ENCODE assay signal across 16 mouse cellular contexts in genomic region chr9:28490410-28490809, GRCm38 (mm10).
"Had no signal": no experiment of that assay in that cellular context is flagged by ENCODE, and none has a peak within 500 bp of the region (broad histone marks: within the 10 kb centered on the region; RNA-seq: fewer than 3 reads in every experiment).

No protein-coding gene starts in this region.

- H3K27me3 ChIP-seq: limb, embryonic 15.5 days; liver, embryonic 12.5 days; megakaryocyte, embryonic 14.5 days; neural tube, embryonic 15.5 days had no signal

- ATAC-seq: liver, embryonic 12.5 days; midbrain, embryonic 16.5 days had no signal

- H3K4me3 ChIP-seq: limb, embryonic 15.5 days; liver, embryonic 12.5 days; megakaryocyte, embryonic 14.5 days; neural tube, embryonic 15.5 days had no signal

- H3K27ac ChIP-seq: limb, embryonic 15.5 days; liver, embryonic 12.5 days; macrophage; neural tube, embryonic 15.5 days had no signal

- DNase-seq: kidney, postnatal 10 days; kidney, postnatal 4 days; layer of hippocampus, adult 9-11 months; layer of hippocampus, postnatal 36 days; lung, embryonic 14.5 days; lung, postnatal 14 days; right cerebral cortex, adult 18-20 months; right cerebral cortex, postnatal 25 days; thymus, postnatal 4 days had no signal

- H3K4me1 ChIP-seq: limb, embryonic 15.5 days; liver, embryonic 12.5 days; megakaryocyte, embryonic 14.5 days; neural tube, embryonic 15.5 days had no signal

- H3K36me3 ChIP-seq: limb, embryonic 15.5 days; liver, embryonic 12.5 days; neural tube, embryonic 15.5 days had no signal

- H3K9me3 ChIP-seq: limb, embryonic 15.5 days; liver, embryonic 12.5 days; megakaryocyte, embryonic 14.5 days; neural tube, embryonic 15.5 days had no signal

- H3K4me2 ChIP-seq: limb, embryonic 15.5 days; liver, embryonic 12.5 days; lung, embryonic 14.5 days; midbrain, embryonic 11.5 days; neural tube, embryonic 15.5 days had no signal

- H3K9ac ChIP-seq: limb, embryonic 15.5 days; liver, embryonic 12.5 days; lung, embryonic 14.5 days; neural tube, embryonic 15.5 days had no signal
